Mouse (Mus musculus) heart, adult 11 months (tissue): ENCODE results near the gene Stag1.

Experiments used
- DNase-seq: peaks from one replicate; pipeline ENCODE4 v3.0.0; 2022

The Stag1 gene

DNA sequence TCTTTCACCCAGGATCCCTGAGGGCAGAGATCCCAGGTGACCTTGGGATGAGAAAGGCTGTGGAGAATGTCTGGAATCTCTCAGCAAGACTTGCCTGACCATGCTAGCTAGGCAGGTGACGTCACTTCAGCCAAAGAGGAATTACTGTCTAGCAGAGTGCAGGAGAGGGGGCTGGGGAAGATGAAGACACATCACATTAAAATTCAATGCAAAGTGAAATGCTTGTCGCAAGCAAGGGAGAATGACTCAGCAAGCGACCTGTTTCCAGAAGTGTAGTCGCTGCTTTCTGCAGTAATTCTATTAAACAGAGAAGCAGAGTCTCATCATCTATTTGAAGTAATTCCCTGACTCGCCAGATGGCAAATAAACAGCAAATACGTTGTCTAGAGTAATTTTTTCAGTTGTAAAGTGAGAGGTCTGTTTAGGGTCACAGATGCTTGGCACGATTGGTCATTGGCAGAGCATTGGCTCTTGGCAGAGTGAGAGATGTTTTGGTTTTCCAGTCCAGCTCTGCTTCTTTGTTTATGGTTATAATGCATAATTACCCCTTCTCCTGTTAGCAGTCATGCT is 8.5 kb downstream of the Stag1 start:
- peak; percentile 80 for DNase-seq

DNA sequence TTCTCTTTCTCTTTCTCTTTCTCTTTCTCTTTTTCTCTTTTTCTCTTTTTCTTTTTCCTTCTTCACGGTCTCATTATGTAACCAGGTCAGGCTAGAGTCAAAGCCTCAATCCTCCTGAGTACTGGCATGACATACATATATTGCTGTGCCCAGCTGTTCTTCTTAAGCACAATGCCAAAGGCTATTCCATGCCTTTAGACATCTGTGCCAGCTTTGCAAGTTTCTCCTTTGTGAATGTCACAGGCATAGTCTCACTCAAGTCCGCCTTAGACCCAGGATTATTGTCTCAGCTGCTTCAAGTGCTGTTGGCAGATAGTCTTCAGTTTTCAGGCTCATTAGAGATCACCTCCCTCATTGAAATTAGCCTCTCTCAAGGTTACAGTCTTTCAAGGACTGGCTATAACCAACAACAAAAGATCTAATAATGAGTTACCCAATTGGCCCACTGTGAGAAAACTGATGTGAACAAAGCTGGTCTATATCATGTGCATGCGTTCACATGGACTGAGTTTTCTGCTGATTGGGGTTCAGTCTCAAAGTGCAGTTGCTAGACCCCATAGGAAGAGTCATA is 16.0 kb downstream of the Stag1 start:
- DNase-seq, result peak; percentile 15

DNA sequence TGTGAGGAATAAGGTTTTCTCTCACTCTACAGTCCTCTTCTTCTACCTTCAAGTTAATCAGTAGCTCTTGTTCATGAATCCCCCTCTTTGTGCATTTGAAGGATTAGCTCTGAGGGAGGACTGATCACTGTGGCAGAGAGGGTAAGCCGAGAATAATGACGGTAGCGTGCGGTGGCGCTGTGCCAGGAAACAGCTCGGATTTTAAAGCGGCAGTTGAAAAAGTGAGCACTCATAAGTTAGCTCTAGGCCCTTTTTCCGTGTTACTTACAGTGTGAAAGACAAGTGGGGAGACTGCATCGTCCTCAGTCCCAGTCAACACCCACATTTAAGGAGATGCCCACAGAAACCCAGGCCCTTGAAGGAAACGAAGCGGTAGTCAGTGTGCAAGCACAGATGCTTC is 19.3 kb downstream of the Stag1 start:
- DNase-seq, result peak; percentile 79

DNA sequence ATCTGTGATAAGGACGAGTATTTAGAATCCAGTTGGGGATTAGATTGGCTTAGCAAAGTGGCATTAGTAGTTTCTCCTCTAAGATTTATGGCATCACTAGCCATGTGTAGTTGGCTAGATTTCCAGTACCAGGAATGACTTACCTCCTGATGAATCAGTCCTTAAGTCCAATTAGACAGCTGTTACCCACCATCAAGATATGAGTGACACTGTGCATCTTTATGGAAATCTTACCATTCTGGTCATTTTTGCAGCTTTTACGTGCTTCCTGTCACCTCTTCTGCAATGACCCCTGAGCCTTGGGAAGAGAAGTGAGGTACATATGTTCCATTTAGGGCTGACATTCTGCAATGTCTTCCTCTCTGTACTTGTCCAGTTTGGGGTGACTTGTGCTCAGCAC is 28.7 kb downstream of the Stag1 start:
- DNase-seq, result peak; percentile 4

DNA sequence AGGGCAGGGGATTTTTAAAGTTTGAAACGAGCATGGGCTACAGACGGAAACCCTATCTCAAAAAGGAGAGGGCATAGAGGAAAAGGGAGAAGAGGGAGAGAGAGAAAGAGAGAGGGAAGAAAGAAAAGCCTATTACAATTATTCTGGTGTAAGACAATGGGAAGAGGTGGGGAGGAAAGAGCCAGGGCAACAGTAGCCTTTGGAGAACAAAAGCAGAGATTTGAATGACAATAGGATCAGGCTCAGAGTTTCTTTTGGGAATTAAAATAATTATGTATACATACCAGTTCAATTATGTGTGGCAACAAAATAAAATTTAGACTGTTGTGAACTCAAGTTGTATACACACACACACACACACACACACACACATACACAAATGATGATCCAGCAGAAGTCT is 43.2 kb downstream of the Stag1 start:
- peak; percentile 39 for DNase-seq

DNA sequence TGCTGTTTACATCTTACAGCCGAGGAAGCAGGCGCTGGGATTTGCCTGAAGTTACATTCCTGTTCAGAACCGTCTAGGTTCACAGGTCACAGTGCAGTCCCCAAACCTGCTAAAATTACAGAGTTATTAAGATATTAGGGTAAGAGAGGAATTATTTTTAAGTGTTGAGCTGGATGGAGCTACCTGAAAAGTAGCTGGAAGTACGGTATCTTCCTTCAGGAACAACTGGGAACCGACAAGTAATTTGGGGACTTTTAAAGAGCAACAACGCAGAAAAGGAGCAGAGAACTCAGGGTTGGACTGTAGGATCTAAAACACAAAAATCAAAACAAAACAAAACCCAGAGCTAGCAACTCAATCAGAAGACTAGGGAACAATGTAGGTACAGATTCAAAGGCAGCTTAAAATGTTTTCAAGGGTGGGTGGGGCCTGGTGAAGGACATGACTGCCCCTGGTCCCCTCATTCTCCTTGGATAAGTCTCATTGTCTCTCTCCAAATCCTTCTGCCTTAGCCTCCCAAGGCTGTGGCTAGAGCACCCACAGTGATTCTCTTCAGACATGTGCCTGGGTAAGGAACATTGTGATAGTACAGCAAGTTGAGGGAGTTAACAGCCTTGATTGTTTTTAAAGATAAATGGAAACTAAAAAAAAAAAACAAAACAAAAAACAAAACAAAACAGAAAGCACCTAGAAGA is 43.9 kb downstream of the Stag1 start:
- peak; percentile 73 for DNase-seq

DNA sequence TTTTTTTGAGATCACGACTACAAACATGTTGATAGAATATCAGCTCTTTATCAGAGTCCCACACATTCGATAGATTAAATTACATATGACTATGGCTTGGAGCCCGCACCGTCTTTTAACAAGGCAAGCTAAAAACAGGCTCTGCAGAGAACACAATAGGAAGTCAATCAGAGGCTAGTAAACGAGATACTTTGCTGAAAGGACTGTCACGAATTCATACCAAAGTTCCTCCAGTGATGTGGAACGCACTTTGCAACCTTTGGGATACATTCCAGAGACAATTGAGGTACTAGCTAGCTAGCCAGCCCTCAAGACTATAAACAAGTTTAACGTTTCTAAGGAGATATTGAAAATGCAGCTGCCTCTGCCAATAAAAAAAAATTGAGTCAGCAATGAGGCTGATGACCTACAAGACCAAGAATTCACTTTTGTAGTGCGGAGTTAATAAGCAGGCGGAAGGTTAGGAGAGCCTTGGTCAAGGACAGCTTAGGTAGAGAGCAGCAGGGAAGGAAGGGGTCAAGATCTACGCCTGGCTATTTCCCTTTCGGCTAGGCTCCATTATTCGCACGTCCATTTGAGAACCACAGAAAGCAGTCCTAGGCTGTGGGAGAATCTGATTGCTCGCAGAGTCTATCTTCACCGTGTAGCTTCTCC is 44.7 kb downstream of the Stag1 start:
- no peak for DNase-seq

DNA sequence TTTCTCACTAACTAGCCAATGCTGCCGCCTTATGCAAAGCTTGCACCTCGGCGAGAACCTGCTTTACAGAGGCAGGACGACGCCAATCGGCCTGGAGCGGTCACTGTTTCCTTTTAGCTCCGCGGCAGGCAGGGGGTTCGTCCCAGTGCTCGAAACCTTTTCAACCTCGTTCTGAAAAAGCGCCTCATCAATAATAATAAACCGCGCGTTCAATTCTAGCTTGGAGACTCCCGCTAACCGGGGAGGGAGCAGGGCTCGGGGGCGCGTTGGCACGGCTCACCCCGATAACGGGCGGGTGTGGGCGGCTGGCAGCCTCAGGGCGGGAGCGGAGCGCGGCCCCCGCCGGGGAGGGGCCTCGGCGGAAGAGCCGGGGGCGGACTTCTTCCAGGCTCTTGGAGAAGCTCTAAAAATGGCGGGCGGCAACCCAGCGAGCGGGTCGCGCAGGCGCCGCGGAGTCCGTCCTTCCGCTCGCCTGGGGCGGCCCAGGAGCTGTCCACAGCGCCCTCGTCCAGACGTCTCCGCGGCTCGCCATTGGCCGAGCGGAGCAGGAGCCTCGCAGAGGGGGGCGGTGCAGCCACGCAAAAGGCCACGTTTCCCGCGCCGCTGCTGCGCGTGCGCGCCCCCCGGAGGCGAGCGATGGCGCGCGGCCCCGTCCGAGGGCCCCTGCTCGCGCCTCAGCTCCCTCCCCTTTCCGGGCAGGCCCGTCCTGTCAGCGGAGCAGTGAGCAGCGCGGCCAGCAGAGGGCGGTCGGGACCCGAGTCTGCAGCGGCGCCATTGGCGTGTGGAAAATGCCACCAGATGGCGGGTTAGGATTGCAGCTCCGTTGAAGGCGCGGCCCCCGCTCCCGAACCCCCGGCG is 45.5 kb downstream of the Stag1 start:
- peak; percentile 100 for DNase-seq

DNA sequence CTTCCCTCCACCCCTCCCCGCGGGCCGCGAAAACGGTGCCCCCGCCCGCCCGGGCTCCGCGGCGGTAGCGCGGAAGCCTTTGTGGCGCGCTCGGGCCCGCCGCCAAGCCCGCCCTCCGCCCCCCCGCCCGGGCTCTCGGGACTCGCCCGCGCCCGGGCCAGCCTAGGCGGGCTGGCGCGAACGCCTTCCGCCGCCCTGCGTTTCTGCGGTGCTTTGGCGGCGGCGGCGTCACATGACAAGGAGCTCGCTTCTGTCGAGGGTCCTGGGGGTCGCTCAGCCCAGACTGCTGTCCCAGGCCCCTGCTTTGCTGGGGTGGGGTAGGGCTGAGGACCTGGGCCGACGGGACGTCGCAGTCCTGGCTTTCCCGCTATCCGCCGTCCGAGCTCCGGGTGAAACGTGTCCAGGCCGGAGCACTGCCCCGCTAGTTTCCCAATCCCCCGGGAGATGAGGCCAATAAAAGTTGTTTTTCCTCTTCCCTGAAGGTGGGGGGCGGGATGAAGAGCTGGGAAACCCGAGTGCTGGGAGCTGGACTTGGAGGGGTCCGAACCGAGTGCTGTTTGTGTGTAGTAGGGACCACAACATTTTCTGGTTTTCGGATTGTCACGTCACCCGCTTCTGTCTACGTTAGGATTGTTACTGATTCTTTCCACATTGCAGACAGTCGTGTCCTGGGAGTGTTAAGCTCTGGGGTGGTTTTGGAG is 46.6 kb downstream of the Stag1 start:
- peak; percentile 98 for DNase-seq

DNA sequence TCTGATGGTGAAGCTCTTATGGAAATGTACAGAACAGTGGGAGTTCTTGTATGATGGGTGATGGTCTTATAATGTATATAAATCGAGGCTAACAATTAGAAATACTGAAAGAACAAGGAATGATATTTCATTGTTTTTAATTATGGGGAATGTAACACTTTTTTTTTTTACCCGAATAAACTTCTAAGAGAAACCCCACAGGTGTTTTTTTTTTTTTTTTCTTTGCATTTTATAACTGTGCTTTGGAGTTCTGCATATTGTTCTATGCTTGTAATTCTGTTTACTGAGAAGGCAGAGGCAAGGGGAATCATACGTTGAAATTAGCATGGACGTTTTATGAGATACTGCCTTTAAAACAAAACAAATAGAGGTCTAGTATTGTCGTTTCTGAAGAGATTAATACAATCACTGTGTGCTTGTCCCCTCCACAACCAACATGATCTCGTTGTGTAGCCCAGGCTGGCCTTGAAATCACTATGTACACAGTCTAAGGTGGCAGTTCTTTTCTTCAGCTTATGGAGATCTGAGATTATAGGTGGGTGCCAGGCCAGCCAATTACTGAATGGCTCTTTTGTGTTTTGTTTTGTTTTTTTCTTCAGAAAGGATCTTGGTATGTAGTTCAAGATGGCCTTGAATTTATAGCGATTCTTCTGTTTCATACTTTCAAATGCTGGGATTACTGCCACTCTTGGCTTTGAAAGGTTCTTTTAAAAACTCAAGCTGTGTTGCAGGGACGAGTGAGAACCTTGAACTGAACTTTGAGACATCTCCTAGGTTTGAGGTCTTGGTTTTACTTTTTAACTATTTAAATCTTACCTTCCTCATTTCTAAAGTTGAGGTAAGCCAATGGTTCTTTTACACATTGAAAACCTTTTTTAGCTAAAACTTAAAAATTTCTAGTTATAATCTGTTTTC is 47.7 kb downstream of the Stag1 start:
- peak; percentile 81 for DNase-seq

DNA sequence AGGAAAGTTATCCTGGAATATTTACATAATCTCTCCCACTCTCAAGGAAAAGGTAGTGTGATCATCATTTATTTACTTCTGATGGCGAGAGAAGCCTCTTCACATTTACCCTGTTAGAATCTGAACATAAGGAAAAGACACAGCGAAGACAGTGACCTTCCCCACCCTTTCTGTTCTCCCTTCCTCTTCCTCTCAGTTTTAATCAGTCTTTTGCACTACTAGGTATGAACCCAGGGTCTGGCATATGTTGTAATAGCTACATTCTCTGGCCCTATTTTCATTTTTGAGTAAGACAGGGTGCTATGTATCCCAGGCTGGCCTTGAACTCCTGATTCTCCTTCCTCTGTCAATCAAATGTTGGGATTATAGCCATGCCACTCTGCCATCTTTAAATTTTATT is 48.7 kb downstream of the Stag1 start:
- peak; percentile 31 for DNase-seq

DNA sequence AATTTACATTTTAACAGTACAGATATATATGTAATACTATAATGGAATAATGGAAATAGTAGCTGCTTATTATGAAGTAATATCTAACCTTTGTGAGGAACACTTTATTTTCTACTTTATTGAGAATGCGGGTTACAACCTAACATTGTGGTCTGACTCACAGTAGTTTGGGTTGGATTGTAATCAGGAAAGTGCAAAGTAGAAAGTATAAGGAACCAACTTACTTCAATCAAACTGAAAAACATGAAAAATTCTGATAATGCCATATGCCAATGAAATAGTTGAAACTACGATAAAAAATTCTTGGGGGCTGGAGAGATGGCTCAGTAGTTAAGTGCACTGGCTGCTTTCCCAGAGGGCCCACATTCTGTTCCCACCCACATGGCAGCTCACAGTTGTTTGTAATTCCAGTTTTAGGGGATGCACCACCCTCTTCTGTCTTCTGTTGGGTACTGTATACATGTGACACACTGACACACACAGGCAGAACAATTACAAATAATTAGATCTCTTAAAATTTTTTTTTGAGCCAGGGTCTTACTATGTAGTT is 50.3 kb downstream of the Stag1 start:
- DNase-seq, result no peak

DNA sequence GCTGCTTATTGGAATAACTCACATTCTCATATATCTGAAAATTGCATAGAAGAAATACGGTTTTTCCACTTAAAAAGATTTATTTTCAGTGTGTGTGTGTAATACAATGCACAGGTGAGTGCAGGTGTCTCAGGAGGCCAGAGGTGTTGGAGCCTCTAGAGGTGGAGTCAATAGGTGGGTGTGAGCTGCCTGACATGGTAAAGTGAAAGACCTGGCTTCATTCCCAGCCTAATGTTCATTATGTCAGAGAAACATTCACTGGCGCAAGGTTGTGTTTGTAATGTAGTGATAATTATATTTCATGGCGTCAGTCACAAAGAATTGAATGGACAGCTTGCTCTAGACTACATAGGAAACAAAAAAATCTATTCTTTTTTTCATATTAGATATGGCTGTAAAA is 56.5 kb downstream of the Stag1 start:
- DNase-seq, result peak; percentile 68

DNA sequence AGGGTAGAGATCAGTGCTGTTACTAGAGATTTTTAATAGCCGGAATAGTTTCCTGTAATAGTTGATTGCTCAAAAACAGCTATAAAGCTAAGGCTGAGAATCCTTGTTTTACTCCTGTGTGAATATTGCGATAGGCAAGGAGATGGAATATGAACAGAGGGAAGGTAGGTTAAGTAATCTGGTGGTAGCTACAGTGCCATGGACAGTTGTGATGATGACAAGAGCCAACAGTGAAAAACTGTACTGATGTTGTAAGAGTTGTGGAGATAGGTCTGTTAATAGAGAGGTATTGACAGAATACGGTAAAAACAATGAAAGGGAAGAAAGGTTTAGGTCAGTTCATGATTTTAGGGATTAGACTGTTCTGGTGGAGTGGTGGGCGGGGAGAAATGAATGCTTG is 58.5 kb downstream of the Stag1 start:
- no peak for DNase-seq

DNA sequence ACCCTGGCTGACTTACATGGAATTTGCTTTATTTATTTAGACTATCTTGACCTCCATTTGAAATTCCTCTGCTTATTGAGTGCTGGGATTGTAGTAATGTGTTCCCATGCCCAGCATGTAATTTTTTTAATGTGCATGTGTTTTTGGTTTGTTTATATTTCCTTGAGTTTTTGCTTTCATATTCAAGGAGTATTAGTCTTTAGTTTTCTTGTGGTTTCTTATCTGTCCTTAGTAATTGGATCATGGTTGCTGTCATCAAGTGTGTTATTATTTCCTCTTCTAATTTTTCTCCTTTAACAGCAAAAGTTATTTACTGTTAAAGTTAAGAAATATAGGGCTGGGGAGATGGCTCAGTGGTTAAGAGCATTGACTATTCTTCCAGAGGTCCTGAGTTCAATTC is 63.0 kb downstream of the Stag1 start:
- no peak for DNase-seq

DNA sequence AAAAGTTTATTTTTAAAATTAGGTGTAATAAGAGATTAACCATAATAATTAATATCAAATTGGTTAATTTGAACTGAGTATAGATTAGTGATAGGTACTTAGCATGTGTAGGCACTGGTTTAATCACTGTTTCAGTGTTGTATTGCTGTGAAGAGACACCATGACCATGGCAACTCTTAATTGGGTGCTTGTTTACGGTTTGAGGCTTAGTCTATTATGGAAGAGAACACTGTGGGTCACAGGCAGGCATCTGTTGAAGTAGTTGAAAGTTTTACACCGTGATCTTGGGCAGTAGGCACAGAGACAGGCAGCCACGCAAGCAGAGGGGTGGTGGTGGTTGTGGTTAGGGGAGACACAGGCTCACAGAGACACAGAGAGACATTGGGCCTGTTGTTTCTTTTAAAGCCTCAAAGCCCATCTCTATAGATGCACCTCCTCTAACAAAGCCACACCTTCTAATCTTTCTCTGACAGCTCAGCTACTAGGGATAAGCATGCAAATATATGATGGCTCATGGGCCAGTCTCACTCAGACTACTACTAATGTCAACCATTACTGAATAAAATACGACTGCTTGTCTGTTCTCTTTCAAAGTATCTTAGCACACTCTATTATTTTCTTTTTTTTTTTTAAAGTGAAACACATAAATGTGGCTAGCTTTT is 66.0 kb downstream of the Stag1 start:
- no peak for DNase-seq

DNA sequence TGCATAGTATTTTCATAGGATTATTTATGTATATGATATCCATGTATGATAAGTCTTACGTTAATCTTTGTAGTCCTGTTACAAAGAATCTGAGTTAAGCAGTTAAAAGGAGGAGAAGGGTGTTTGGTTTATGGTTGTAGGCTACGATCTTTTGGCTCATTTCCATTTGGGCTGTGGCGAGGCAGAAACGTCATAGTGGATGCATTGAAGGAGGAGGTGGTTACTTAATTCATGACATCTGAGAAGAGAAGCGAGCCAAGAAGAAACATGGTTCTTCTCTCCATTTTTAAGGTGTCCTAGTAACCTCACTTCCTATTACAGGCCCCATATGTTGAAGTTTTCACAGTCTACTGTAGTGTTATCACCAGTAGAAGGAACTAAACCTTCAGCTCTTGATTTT is 72.6 kb downstream of the Stag1 start:
- DNase-seq, result no peak

DNA sequence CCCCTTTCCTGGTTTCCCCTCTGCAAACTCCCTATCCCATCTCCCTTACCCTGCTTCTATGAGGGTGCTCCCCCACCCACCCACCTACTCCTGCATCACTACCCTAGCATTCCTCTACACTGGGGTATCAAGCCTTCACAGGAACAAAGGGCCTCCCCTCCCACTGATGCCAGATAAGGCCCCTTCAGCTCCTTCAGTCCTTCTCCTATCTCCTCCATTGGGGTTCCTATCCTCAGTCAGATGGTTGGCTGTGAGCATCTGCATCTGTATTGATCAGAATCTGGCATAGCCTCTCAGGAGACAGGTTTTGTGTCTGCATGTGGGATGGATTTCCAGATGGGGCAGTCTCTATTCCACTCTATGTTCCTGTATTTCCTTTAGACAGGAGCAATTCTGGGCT is 81.4 kb downstream of the Stag1 start:
- no peak for DNase-seq

DNA sequence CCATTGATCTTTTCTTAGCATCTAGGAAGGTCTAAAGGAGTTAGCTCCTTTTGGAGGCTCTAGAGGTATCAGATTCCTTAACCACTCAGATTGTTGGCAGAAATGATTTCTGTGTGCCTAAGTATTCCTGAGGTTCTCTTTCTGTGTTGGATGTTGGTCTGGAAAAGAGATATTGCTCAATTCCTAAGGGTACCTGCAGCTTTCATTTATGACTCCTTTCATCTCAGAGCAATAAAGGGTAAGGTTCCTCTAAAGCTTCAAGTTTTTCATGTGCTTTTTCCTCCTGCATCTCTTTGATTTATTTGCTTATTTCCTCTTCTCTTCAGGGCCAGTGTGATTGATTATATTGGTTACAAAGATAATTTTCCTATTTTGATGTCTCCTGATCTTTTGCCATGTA is 84.7 kb downstream of the Stag1 start:
- no peak for DNase-seq

DNA sequence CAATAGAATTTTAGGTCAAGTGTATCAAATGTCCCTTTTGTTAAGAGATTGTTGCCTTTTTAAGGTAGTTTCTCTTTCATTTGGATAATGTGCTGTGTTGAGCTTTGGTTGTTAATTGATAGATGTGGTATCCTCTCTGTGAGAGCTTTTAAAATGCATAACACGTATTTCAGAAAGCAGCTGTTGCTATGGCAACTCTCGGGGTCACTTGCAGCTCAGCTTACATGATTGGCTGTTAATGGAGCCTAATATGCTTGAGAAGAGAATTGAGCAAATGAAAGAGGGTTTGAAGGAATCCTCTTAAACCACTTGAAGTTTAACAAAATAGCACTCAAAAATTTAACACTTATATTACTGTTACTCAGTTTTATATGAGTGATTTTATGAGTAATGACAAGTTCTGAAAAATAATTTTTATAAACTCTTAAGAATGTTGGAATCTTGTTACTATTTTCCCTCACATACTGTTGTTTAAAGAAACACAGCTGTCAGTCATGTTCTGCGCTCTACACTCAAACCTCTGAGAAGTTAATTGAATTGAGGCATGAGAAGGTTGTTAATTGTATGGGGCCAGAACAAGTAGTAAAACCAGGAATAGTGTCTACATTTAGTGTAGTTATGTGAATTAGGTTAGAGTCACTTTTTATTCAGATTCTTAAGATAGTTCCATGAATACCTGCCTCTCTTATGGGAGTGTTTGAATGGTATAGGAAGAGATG is 88.3 kb downstream of the Stag1 start:
- DNase-seq, result no peak
